Mouse (Mus musculus): ENCODE measurements around the gene Galr2. TPM values are rescaled to one million over a fixed set of nuclear protein-coding genes. Genes with fewer than 3 reads are reported as not detected.
A peak's percentile ranks its signal among the peaks of the same experiment; 100 is the strongest.

Galr2 gene
- polyA plus RNA-seq, 1 experiment from 2014 or later, result 0.18 TPM

- H3K4me1 ChIP-seq (replicated peaks; ENCODE audit: insufficient read depth, low read length), result 0 out of 2 replicates have a peak, but pooled peaks cover 6% of the 10 kb centered on the region
- TF ChIP-seq CTCF (IDR thresholded peaks at IDR 0.05; ENCODE audit: low read depth), result no peak
- H3K9ac ChIP-seq (ENCODE audit: low read depth, low read length), result no peak overlapping the region
- no peak overlapping the region for H3K4me2 ChIP-seq (ENCODE audit: low read length)
- H3K27ac ChIP-seq, result no peak overlapping the region
- 77% methylated on average over 3 of the region's 3 CpGs for WGBS
- 0 out of 2 replicates have a peak, but pooled peaks cover 4% of the 10 kb centered on the region for H3K36me3 ChIP-seq (ENCODE audit: insufficient read depth, low read length)
- no peak overlapping the region for H3K4me3 ChIP-seq (replicated peaks; ENCODE audit: low read depth, low read length)
- H3K27me3 ChIP-seq (ENCODE audit: insufficient read depth, low read length), result no peaks in the 10 kb centered on the region
- ATAC-seq (replicated peaks; ENCODE audit: low FRiP score, low read depth) (no peak), DNase-seq (ENCODE audit: low spot score) (no peak)
- H3K9me3 ChIP-seq (replicated peaks; ENCODE audit: low read length), result no peaks in the 10 kb centered on the region
Observed at GRCm38 (mm10) chr11:116309601-116310000, 28.9 kb downstream of the Galr2 start.

GRCm38 (mm10) chr11:116311169-116311568 is 30.4 kb downstream of the Galr2 start:
- H3K9me3 ChIP-seq (replicated peaks; ENCODE audit: low read length), result no peaks in the 10 kb centered on the region
- 0 out of 2 replicates have a peak, but pooled peaks cover under 1% of the 10 kb centered on the region for H3K4me1 ChIP-seq (replicated peaks; ENCODE audit: insufficient read depth, low read length)
- no peaks in the 10 kb centered on the region for H3K36me3 ChIP-seq (ENCODE audit: insufficient read depth, low read length)
- no peak overlapping the region for H3K4me3 ChIP-seq (replicated peaks; ENCODE audit: low read depth, low read length)
- no peak for DNase-seq (ENCODE audit: low spot score)
- 43% methylated on average over 8 of the region's 8 CpGs for WGBS
- H3K27ac ChIP-seq, result no peak overlapping the region
- no peak for TF ChIP-seq CTCF (IDR thresholded peaks at IDR 0.05; ENCODE audit: low read depth)
- H3K4me2 ChIP-seq (ENCODE audit: low read length), result no peak overlapping the region
- no peaks in the 10 kb centered on the region for H3K27me3 ChIP-seq (ENCODE audit: insufficient read depth, low read length)
- H3K9ac ChIP-seq (ENCODE audit: low read depth, low read length), result no peak overlapping the region
- ATAC-seq (replicated peaks; ENCODE audit: low FRiP score, low read depth), result no peak

- no peak for TF ChIP-seq CTCF (IDR thresholded peaks at IDR 0.05; ENCODE audit: low read depth)
- H3K27me3 ChIP-seq (ENCODE audit: insufficient read depth, low read length), result no peaks in the 10 kb centered on the region
- no peak overlapping the region for H3K9ac ChIP-seq (ENCODE audit: low read depth, low read length)
- H3K4me2 ChIP-seq (ENCODE audit: low read length), result no peak overlapping the region
- no peaks in the 10 kb centered on the region for H3K9me3 ChIP-seq (replicated peaks; ENCODE audit: low read length)
- H3K4me1 ChIP-seq (replicated peaks; ENCODE audit: insufficient read depth, low read length), result no peaks in the 10 kb centered on the region
- H3K36me3 ChIP-seq (ENCODE audit: insufficient read depth, low read length), result no peaks in the 10 kb centered on the region
- peak; percentile 79 for DNase-seq (ENCODE audit: low spot score)
- H3K27ac ChIP-seq, result no peak overlapping the region
- no peak overlapping the region for H3K4me3 ChIP-seq (replicated peaks; ENCODE audit: low read depth, low read length)
- no peak for ATAC-seq (replicated peaks; ENCODE audit: low FRiP score, low read depth)
- 38% methylated on average over 8 of the region's 8 CpGs for WGBS
Observed at GRCm38 (mm10) chr11:116312359-116312758, 31.6 kb downstream of the Galr2 start.

- TF ChIP-seq CTCF (IDR thresholded peaks at IDR 0.05; ENCODE audit: low read depth), result peak; percentile 99
- H3K36me3 ChIP-seq (ENCODE audit: insufficient read depth, low read length), result no peaks in the 10 kb centered on the region
- 2% methylated on average over 41 of the region's 41 CpGs for WGBS
- H3K9ac ChIP-seq (ENCODE audit: low read depth, low read length), result peak overlapping the region; percentile 40
- H3K4me1 ChIP-seq (replicated peaks; ENCODE audit: insufficient read depth, low read length), result 0 out of 2 replicates have a peak, but pooled peaks cover 5% of the 10 kb centered on the region
- H3K9me3 ChIP-seq (replicated peaks; ENCODE audit: low read length), result no peaks in the 10 kb centered on the region
- peak overlapping the region; percentile 37 for H3K4me3 ChIP-seq (replicated peaks; ENCODE audit: low read depth, low read length)
- no peaks in the 10 kb centered on the region for H3K27me3 ChIP-seq (ENCODE audit: insufficient read depth, low read length)
- ATAC-seq (replicated peaks; ENCODE audit: low FRiP score, low read depth) (peak; percentile 60), DNase-seq (ENCODE audit: low spot score) (peak; percentile 90)
- H3K4me2 ChIP-seq (ENCODE audit: low read length), result peak overlapping the region; percentile 94
- no peak overlapping the region for H3K27ac ChIP-seq
Observed at GRCm38 (mm10) chr11:116318719-116319659, 38.2 kb downstream of the Galr2 start.

DNA sequence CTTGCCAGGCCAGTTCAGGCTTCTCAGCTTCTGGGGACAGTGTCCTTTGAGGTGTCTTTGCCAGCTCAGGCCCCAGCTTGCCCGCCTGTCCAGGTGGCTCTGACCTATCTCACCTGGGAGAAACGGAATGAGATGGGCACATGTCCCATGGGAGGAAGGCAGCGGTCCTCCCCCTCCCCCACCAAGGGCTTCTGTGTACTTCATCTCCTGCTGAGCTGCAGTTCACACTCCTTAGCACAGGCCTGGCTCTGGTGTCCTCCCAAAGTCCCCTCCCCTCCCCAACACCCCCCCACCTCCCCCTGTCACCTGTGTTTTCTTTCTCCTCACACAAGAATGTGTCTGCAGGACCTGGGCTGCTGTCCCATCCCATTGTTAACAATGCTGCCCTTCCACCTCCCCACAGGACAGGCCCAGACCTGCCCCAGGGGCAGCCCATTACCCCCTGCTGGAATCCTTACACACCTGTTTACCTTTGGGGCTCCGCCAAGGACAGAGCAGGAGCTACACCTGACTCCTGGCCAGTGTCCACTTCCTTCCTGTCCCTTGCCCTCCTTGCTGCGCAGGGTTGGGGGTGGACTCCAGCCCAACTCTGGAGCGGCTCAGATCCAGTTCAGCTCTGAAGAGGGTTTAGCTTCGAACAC is 46.3 kb downstream of the Galr2 start:
- ATAC-seq (replicated peaks; ENCODE audit: low FRiP score, low read depth), result no peak
- no peak for DNase-seq (ENCODE audit: low spot score)
- WGBS, result 74% methylated on average over 7 of the region's 7 CpGs
- Histone ChIP-seq H3K9me3 (replicated peaks; ENCODE audit: low read length) (no peaks in the 10 kb centered on the region), H3K4me3 (replicated peaks; ENCODE audit: low read depth, low read length) (no peak overlapping the region), H3K4me1 (replicated peaks; ENCODE audit: insufficient read depth, low read length) (peaks cover 17% of the 10 kb centered on the region; the same call in 1 of the 2 replicates), H3K27ac (no peak overlapping the region), H3K36me3 (ENCODE audit: insufficient read depth, low read length) (no peaks in the 10 kb centered on the region), H3K9ac (ENCODE audit: low read depth, low read length) (no peak overlapping the region), H3K27me3 (ENCODE audit: insufficient read depth, low read length) (no peaks in the 10 kb centered on the region), H3K4me2 (ENCODE audit: low read length) (no peak overlapping the region)
- TF ChIP-seq CTCF (IDR thresholded peaks at IDR 0.05; ENCODE audit: low read depth), result no peak

All from kidney, postnatal 0 days (tissue).